Mouse (Mus musculus) midbrain, embryonic 15.5 days (tissue): Measurements from ENCODE around the gene Smn1. TPM values are rescaled to one million over a fixed set of nuclear protein-coding genes. Genes with fewer than 3 reads are reported as not detected.

Experiments used
- ATAC-seq: fragments of 200-750 bp; cut with Nextera tagmentation; replicated peaks from 2 replicates; pipeline ENCODE4 v1.8.0; 2017; ENCODE audit warnings: moderate TSS enrichment
- H3K27ac ChIP-seq: fragments of 300-500 bp; sonication (generic); 2 replicates; pipeline ENCODE4 v1.5.1; 2015; ENCODE audit warnings: mild to moderate bottlenecking, inconsistent platforms
- H3K27me3 ChIP-seq: fragments of 300-500 bp; sonication (generic); replicated peaks from 2 replicates; pipeline ENCODE4 v1.6.1; 2015; ENCODE audit warnings: inconsistent platforms
- H3K36me3 ChIP-seq: fragments of 300-500 bp; sonication (generic); replicated peaks from 2 replicates; pipeline ENCODE4 v1.6.1; 2015; ENCODE audit warnings: inconsistent platforms
- H3K4me1 ChIP-seq: fragments of 300-500 bp; sonication (generic); 2 replicates; pipeline ENCODE4 v1.6.1; 2015; ENCODE audit warnings: inconsistent platforms
- H3K4me2 ChIP-seq: fragments of 300-500 bp; sonication (generic); 2 replicates; pipeline ENCODE4 v1.6.1; 2015; ENCODE audit warnings: inconsistent platforms, mild to moderate bottlenecking, moderate library complexity
- H3K4me3 ChIP-seq: fragments of 300-500 bp; sonication (generic); 2 replicates; pipeline ENCODE4 v1.5.1; 2015; ENCODE audit warnings: mild to moderate bottlenecking, inconsistent platforms
- H3K9ac ChIP-seq: fragments of 300-500 bp; sonication (generic); 2 replicates; pipeline ENCODE4 v1.6.1; 2015; ENCODE audit warnings: mild to moderate bottlenecking, inconsistent platforms
- H3K9me3 ChIP-seq: fragments of 300-500 bp; sonication (generic); 2 replicates; pipeline ENCODE4 v1.6.1; 2016; ENCODE audit warnings: inconsistent platforms
- WGBS: fragments of 180-500 bp; shearing (Covaris S2); methylation state at CpG from one replicate; pipeline ENCODE4 v1.1.7; 2015; ENCODE audit warnings: mixed read lengths; 5-methylcytosine and 5-hydroxymethylcytosine counted together
- polyA plus RNA-seq: library from polyadenylated mRNA; unstranded; fragments of >200 nt; fragmentation: Nextera tagmentation; extraction: Ambion mirVana; gene quantifications from 2 replicates; pipeline ENCODE4 v1.2.1, GENCODE M21; 2015

Smn1 gene
- polyA plus RNA-seq = 45.5 and 47.0 TPM in 2 replicates

GRCm38 (mm10) chr13:100124423-100125257, at the start of gene Smn1:
TSS of gene Smn1 (plus strand) at chr13:100124852.
- Histone ChIP-seq H3K4me2 (peak within 1 kb of the TSS; percentile 82), H3K27me3 (no peaks in the 10 kb centered on the region), H3K4me3 (peak within 1 kb of the TSS; percentile 82), H3K27ac (peak within 1 kb of the TSS; percentile 67), H3K36me3 (peaks cover 19% of the 10 kb centered on the region), H3K9me3 (no peaks in the 10 kb centered on the region), H3K9ac (peak within 1 kb of the TSS; percentile 83), H3K4me1 (peaks cover 17% of the 10 kb centered on the region)
- 5% methylated on average over 42 of the region's 42 CpGs for WGBS
- ATAC-seq = peak; percentile 100

GRCm38 (mm10) chr13:100098808-100099207, 25.8 kb upstream of the Smn1 start:
- no peak for ATAC-seq
- Histone ChIP-seq H3K27me3 (no peaks in the 10 kb centered on the region), H3K9me3 (no peaks in the 10 kb centered on the region), H3K27ac (no peak overlapping the region), H3K36me3 (peaks cover 30% of the 10 kb centered on the region), H3K4me2 (no peak overlapping the region), H3K4me3 (no peak overlapping the region), H3K9ac (no peak overlapping the region), H3K4me1 (peaks cover 21% of the 10 kb centered on the region)
- 94% methylated on average over 6 of the region's 6 CpGs for WGBS

GRCm38 (mm10) chr13:100103052-100103658, 21.5 kb upstream of the Smn1 start:
- Histone ChIP-seq H3K9me3 (no peaks in the 10 kb centered on the region), H3K4me1 (peaks cover 25% of the 10 kb centered on the region), H3K4me3 (peak overlapping the region; percentile 83), H3K9ac (peak overlapping the region; percentile 76), H3K27me3 (0 out of 2 replicates have a peak, but pooled peaks cover 4% of the 10 kb centered on the region), H3K27ac (peak overlapping the region; percentile 83), H3K36me3 (0 out of 2 replicates have a peak, but pooled peaks cover 4% of the 10 kb centered on the region), H3K4me2 (peak overlapping the region; percentile 68)
- peak; percentile 5 for ATAC-seq
- 4% methylated on average over 15 of the region's 15 CpGs for WGBS

GRCm38 (mm10) chr13:100103748-100104254, 20.9 kb upstream of the Smn1 start, which contains the start of gene Bdp1:
TSS of gene Bdp1 (minus strand) at chr13:100104070.
- H3K36me3 ChIP-seq = 0 out of 2 replicates have a peak, but pooled peaks cover under 1% of the 10 kb centered on the region
- H3K9ac ChIP-seq = peak within 1 kb of the TSS; percentile 76
- WGBS = under 1% methylated on average over 44 of the region's 44 CpGs
- peak within 1 kb of the TSS; percentile 83 for H3K4me3 ChIP-seq
- peak; percentile 83 for ATAC-seq
- H3K4me1 ChIP-seq = peaks cover 28% of the 10 kb centered on the region
- 0 out of 2 replicates have a peak, but pooled peaks cover 4% of the 10 kb centered on the region for H3K27me3 ChIP-seq
- H3K4me2 ChIP-seq = peak within 1 kb of the TSS; percentile 68
- no peaks in the 10 kb centered on the region for H3K9me3 ChIP-seq
- H3K27ac ChIP-seq = peak within 1 kb of the TSS; percentile 83

DNA sequence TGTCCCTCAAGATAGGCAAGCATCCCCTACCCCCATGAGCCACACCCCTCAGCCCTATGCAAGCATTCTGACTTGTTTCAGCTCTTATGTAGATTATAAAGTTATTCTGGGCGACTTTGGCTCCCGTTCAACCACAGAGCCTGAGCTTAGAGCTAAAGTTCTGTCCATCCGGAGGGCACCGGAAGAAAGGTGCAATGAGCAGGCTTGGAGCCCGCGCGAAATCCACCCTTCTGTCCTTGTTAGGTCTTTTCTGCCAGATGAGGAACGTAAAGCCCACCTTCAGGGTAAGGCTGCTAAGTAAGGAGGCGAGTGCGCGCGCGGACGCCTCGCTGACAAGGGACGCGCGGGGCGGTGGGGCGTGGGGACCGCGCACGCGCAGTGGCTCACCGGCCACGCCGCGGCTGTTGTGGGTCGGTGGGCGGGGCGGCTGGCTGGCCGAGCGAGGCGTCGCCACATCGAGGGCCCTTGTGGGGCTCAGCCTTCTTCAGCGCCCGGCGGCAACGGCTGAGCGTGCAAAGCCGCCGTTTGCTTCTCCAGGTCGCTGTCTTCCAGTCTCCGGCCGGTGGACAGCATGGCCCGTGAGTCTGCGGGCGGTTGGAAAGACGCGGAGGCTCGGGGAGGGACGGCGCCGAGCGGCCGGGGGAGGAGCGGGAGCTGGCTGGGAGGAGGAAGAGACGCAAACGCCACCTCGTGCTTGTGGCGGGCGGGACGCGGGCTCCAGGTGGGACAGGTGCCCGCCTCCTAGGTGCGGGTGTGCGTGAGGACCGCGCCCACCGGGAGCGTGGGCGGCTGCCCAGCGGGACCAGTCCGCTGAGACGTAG, 16.8 kb upstream of the Smn1 start, which contains the start of gene Serf1:
Gene Serf1 (plus strand): TSS at position 361 of the 821 bp plus-strand sequence.
- WGBS = under 1% methylated on average over 67 of the region's 76 CpGs
- Histone ChIP-seq H3K4me1 (peaks cover 24% of the 10 kb centered on the region), H3K4me3 (peak within 1 kb of the TSS; percentile 74), H3K27ac (peak within 1 kb of the TSS; percentile 84), H3K27me3 (0 out of 2 replicates have a peak, but pooled peaks cover 4% of the 10 kb centered on the region), H3K4me2 (peak within 1 kb of the TSS; percentile 73), H3K9me3 (no peaks in the 10 kb centered on the region), H3K36me3 (0 out of 2 replicates have a peak, but pooled peaks cover 4% of the 10 kb centered on the region), H3K9ac (peak within 1 kb of the TSS; percentile 69)
- peak; percentile 83 for ATAC-seq

DNA sequence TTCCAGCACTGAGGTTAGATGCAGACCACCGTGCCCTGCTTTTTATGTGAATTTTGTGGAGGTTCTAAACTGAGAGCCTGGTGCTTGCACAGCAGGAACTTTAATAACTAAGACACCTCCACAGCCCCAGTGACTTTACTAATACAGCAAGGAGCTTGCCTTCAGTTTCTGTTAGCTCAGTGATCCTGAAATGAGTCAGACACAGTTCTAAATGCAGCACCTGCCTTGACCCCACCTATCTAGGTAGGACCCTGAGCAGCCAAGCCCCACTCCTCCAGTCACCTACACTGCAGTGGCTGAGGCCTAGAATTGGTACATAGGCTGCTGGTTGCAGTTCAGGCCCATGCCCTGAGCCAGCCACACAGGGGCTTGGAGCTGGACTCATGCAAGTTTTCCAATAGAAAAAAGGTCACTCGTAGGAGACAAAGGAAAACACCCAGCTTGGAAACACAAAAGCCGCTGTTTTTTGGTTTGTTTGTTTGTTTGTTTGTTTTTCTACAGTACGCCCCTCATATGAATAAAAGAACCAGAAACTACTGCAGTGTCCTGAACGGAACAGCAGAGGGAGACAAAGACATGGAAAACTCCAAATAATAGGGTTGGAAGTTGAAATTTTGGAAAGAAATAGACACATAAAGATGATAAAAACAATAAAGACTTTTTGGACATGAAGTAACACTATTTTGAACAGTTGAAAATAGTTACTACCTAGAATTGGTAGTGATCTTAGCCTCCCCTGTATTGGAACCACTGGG, 12.3 kb upstream of the Smn1 start:
- peaks cover 18% of the 10 kb centered on the region for H3K4me1 ChIP-seq
- 40% methylated on average over 5 of the region's 5 CpGs for WGBS
- ATAC-seq = no peak
- H3K27me3 ChIP-seq = no peaks in the 10 kb centered on the region
- H3K9me3 ChIP-seq = no peaks in the 10 kb centered on the region
- H3K36me3 ChIP-seq = peaks cover 20% of the 10 kb centered on the region
- no peak overlapping the region for H3K27ac ChIP-seq
- H3K4me2 ChIP-seq = no peak overlapping the region
- no peak overlapping the region for H3K4me3 ChIP-seq
- no peak overlapping the region for H3K9ac ChIP-seq

GRCm38 (mm10) chr13:100123970-100124369, 682 bp upstream of the Smn1 start:
- Histone ChIP-seq H3K9ac (peak overlapping the region; percentile 83), H3K27ac (no peak overlapping the region), H3K9me3 (no peaks in the 10 kb centered on the region), H3K4me2 (peak overlapping the region; percentile 82), H3K36me3 (peaks cover 13% of the 10 kb centered on the region), H3K27me3 (no peaks in the 10 kb centered on the region), H3K4me3 (peak overlapping the region; percentile 82), H3K4me1 (peaks cover 17% of the 10 kb centered on the region)
- ATAC-seq = peak; percentile 24
- 81% methylated on average over 3 of the region's 3 CpGs for WGBS

GRCm38 (mm10) chr13:100125258-100125643, 599 bp downstream of the Smn1 start:
- Histone ChIP-seq H3K9ac (peak overlapping the region; percentile 83), H3K27me3 (no peaks in the 10 kb centered on the region), H3K4me1 (peaks cover 17% of the 10 kb centered on the region), H3K36me3 (peaks cover 21% of the 10 kb centered on the region), H3K4me2 (peak overlapping the region; percentile 82), H3K4me3 (peak overlapping the region; percentile 82), H3K9me3 (no peaks in the 10 kb centered on the region), H3K27ac (no peak overlapping the region)
- WGBS = 6% methylated on average over 10 of the region's 10 CpGs
- peak; percentile 60 for ATAC-seq

- no peak for ATAC-seq
- Histone ChIP-seq H3K36me3 (peaks cover 14% of the 10 kb centered on the region), H3K9me3 (no peaks in the 10 kb centered on the region), H3K27me3 (no peaks in the 10 kb centered on the region), H3K4me1 (no peaks in the 10 kb centered on the region), H3K27ac (no peak overlapping the region), H3K4me3 (no peak overlapping the region), H3K4me2 (no peak overlapping the region), H3K9ac (no peak overlapping the region)
- 86% methylated on average over 8 of the region's 8 CpGs for WGBS
These were observed 17.1 kb downstream of the Smn1 start for GRCm38 (mm10) chr13:100141646-100142314.

GRCm38 (mm10) chr13:100152659-100153058, 28.0 kb downstream of the Smn1 start:
- ATAC-seq = no peak
- no peaks in the 10 kb centered on the region for H3K4me1 ChIP-seq
- WGBS = 81% methylated on average over 1 of the region's 1 CpGs

GRCm38 (mm10) chr13:100156624-100157023, 32.0 kb downstream of the Smn1 start:
- Histone ChIP-seq H3K9me3 (no peaks in the 10 kb centered on the region), H3K4me3 (no peak overlapping the region), H3K27ac (no peak overlapping the region), H3K27me3 (no peaks in the 10 kb centered on the region), H3K4me1 (no peaks in the 10 kb centered on the region), H3K4me2 (no peak overlapping the region), H3K9ac (no peak overlapping the region), H3K36me3 (no peaks in the 10 kb centered on the region)
- no peak for ATAC-seq
- 95% methylated on average over 3 of the region's 3 CpGs for WGBS

More at GRCm38 (mm10) chr13:100152659-100153058, 28.0 kb downstream of the Smn1 start:
- H3K4me3 ChIP-seq = no peak overlapping the region
- H3K9me3 ChIP-seq = no peaks in the 10 kb centered on the region
- H3K9ac ChIP-seq = no peak overlapping the region
- H3K27ac ChIP-seq = no peak overlapping the region
- H3K27me3 ChIP-seq = no peaks in the 10 kb centered on the region
- H3K36me3 ChIP-seq = no peaks in the 10 kb centered on the region
- H3K4me2 ChIP-seq = no peak overlapping the region
